Mouse (Mus musculus) forebrain, embryonic 16.5 days (tissue): Measurements from ENCODE around the gene Poglut1. TPM values are rescaled to one million over a fixed set of nuclear protein-coding genes. Genes with fewer than 3 reads are reported as not detected.
A peak's percentile ranks its signal among the peaks of the same experiment; 100 is the strongest.

Source experiments
- ATAC-seq: fragments of 200-750 bp; cut with Nextera tagmentation; 2 replicates; pipeline ENCODE4 v1.8.0; 2017; ENCODE audit warnings: mild to moderate bottlenecking, moderate library complexity
- H3K27ac ChIP-seq: fragments of 300-500 bp; sonication (generic); 2 replicates; pipeline ENCODE4 v1.5.1; 2014; ENCODE audit warnings: low read length, control low read depth
- H3K27me3 ChIP-seq: fragments of 300-500 bp; sonication (generic); replicated peaks from 2 replicates; pipeline ENCODE4 v1.6.1; 2014; ENCODE audit warnings: low read length; ENCODE audit not compliant: control insufficient read depth, insufficient read depth
- H3K36me3 ChIP-seq: fragments of 300-500 bp; sonication (generic); 2 replicates; pipeline ENCODE4 v1.6.1; 2014; ENCODE audit not compliant: control insufficient read depth, insufficient read depth
- H3K4me1 ChIP-seq: fragments of 300-500 bp; sonication (generic); replicated peaks from 2 replicates; pipeline ENCODE4 v1.6.1; 2014; ENCODE audit warnings: low read length; ENCODE audit not compliant: control insufficient read depth, insufficient read depth
- H3K4me2 ChIP-seq: fragments of 300-500 bp; sonication (generic); 2 replicates; pipeline ENCODE4 v1.6.1; 2014; ENCODE audit warnings: mild to moderate bottlenecking, low read length, control low read depth
- H3K4me3 ChIP-seq: fragments of 300-500 bp; sonication (generic); replicated peaks from 2 replicates; pipeline ENCODE4 v1.5.1; 2014; ENCODE audit warnings: mild to moderate bottlenecking, low read length, control low read depth
- H3K9ac ChIP-seq: fragments of 300-500 bp; sonication (generic); replicated peaks from 2 replicates; pipeline ENCODE4 v1.6.1; 2014; ENCODE audit warnings: low read depth, low read length, control low read depth
- H3K9me3 ChIP-seq: fragments of 300-500 bp; sonication (generic); 2 replicates; pipeline ENCODE4 v1.6.1; 2016; ENCODE audit warnings: low read length; ENCODE audit not compliant: control insufficient read depth
- WGBS: fragments of 180-500 bp; shearing (Covaris S2); extraction: QIAGEN DNeasy Blood & Tissue Kit; methylation state at CpG from one replicate; pipeline ENCODE4 v1.1.7; 2014; 5-methylcytosine and 5-hydroxymethylcytosine counted together
- polyA plus RNA-seq: library from polyadenylated mRNA; unstranded; fragments of >200 nt; fragmentation: Nextera tagmentation; extraction: Ambion mirVana; gene quantifications from 2 replicates; pipeline ENCODE4 v1.2.1, GENCODE M21; 2015

Gene Poglut1
- polyA plus RNA-seq, 1 experiment from 2014 or later: 66.0 TPM

DNA sequence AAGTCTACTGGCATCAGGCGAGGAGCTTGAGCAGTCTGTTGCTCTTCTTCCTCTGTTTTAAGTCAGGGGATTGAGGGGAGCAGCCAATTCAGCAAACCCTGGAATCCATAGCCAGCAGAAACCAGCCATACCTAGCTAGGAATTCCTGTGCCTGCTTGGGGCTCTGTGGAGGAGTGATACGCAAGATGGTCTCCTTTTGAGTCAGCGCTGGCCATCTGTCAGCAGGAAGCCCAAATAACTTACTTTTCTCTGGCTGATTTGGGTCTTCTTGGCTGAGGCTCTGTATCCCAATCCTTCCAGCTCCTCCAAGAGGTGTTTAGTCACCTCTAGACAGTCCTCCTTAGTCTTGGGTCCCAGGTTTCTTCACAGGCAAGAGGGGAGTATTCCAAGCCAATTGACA lies 5.9 kb upstream of the Poglut1 start:
- H3K9me3 ChIP-seq: no peaks in the 10 kb centered on the region
- 90% methylated on average over 3 of the region's 3 CpGs for WGBS

DNA sequence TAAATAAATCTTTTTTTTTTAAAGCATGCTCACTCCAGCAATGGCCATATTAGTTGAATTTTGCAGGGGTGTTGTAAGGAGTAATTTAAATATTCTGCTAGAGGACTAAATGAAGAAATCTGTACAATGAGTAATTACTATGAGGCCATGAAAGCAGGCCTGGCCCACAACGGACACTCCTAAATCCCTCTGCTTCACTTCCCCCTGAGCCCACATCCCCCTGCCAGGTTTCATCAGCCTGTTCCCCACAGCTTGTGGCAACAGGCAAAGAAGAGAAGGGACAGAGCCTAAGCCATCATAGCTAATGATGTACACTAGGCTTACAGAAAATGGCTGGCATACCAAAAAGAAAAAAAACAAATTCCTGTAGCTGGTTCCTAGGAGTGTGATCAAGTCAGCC lies 2.1 kb downstream of the Poglut1 start:
- H3K27ac ChIP-seq: no peak overlapping the region
- 74% methylated on average over 1 of the region's 1 CpGs for WGBS
- H3K36me3 ChIP-seq: 0 out of 2 replicates have a peak, but pooled peaks cover 2% of the 10 kb centered on the region
- no peak overlapping the region for H3K4me3 ChIP-seq
- peak overlapping the region; percentile 79; the same call in 1 of the 2 replicates for H3K4me2 ChIP-seq
- ATAC-seq: no peak
- H3K9me3 ChIP-seq: no peaks in the 10 kb centered on the region
- H3K4me1 ChIP-seq: peaks cover 16% of the 10 kb centered on the region
- no peak overlapping the region for H3K9ac ChIP-seq
- no peaks in the 10 kb centered on the region for H3K27me3 ChIP-seq

More for the DNA sequence above, 5.9 kb upstream of the Poglut1 start:
- peaks cover 26% of the 10 kb centered on the region for H3K27me3 ChIP-seq
- ATAC-seq: no peak
- H3K27ac ChIP-seq: no peak overlapping the region
- H3K4me2 ChIP-seq: no peak overlapping the region
- H3K4me3 ChIP-seq: no peak overlapping the region
- H3K9ac ChIP-seq: no peak overlapping the region
- H3K4me1 ChIP-seq: no peaks in the 10 kb centered on the region
- H3K36me3 ChIP-seq: no peaks in the 10 kb centered on the region

DNA sequence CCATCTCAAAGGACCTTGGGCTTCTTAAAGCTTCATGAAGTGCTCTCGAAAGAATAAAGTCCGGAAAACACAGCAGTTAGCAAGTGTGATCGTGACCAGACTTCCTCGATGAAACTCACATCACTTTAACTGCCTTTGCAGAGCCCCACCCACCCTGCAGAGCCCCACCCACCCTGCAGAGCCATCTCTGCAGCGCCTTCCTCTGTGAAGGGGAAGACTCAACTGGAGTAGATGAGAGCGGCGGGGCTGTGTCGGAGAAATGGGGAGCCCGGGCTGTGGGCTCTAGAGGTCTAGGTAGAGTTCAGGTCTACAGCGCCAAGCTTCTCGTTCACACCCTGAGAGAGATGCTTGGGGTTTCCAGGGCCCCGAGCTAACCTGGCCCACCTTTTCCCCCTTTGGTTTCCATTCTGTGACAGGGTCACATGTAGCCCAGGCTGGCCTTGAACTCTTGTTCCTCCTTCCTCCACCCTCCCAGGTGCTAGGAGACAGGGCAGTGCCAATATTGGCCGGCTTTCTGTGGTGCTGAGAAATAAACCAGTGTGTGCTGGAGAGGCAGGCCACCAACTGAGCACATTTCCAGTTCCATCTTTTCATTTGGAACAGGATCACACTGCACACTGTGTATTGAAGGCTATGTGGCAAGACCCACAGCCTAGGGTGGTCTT lies 11.2 kb downstream of the Poglut1 start:
- no peak overlapping the region for H3K27ac ChIP-seq
- H3K9me3 ChIP-seq: no peaks in the 10 kb centered on the region
- no peak overlapping the region for H3K9ac ChIP-seq
- ATAC-seq: no peak
- H3K4me3 ChIP-seq: no peak overlapping the region
- H3K27me3 ChIP-seq: no peaks in the 10 kb centered on the region
- H3K4me2 ChIP-seq: no peak overlapping the region
- no peaks in the 10 kb centered on the region for H3K4me1 ChIP-seq
- WGBS: 93% methylated on average over 13 of the region's 13 CpGs
- H3K36me3 ChIP-seq: peaks cover 34% of the 10 kb centered on the region

DNA sequence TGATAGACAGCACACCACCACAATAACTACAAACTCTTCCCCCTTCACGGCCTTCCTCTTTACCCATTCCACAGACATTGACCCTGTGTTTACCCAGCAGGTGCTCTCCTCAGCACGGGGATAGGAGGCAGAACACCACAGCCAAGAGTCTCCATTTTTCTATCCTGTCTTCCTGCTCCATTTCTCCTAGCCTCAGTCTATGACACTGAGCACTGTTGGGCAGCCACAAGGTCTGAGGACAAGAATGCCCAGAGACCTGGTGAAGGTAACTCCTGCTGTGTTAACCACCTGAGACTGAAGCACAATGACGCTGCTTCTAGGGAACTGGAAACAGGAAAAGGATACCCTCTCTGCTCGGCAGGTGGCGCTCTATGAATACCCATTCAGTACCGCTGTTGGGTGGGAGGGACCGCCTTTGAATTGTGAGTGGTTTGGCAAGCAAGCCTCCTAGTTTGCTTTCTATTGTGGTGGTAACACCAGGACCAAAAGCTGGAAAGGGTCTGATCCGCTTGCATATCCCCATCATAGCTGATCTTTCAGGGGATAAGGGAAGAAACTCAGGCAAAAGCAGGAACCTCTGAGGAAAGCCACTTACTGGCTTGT lies 13.4 kb downstream of the Poglut1 start:
- WGBS: 42% methylated on average over 8 of the region's 8 CpGs

DNA sequence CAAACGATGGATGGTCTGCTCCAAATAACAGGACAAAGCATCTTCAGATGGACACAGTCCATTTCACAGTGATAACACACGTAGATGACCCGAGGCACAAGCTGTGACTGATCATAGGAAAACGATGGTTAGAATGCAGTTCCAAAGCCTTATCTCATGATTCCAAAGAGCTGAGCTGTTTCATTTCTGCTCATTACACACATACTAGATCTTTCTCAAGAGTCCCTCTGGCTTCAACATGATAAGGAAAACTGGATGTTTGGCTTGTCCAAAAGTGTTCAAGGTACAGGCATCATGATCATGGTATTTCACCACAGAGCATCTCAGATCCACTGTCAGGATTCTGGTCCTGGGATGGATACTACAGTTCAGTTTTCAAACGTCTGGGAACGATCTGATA lies 23.8 kb downstream of the Poglut1 start:
- no peak for ATAC-seq
- Histone ChIP-seq H3K27ac (no peak overlapping the region), H3K36me3 (peaks cover 37% of the 10 kb centered on the region), H3K27me3 (no peaks in the 10 kb centered on the region), H3K9me3 (no peaks in the 10 kb centered on the region), H3K4me2 (no peak overlapping the region), H3K4me3 (no peak overlapping the region), H3K9ac (no peak overlapping the region), H3K4me1 (peaks cover 9% of the 10 kb centered on the region)
- WGBS: 92% methylated on average over 6 of the region's 6 CpGs

More for the DNA sequence above, 13.4 kb downstream of the Poglut1 start:
- Histone ChIP-seq H3K9me3 (no peaks in the 10 kb centered on the region), H3K27ac (no peak overlapping the region), H3K9ac (no peak overlapping the region), H3K4me2 (no peak overlapping the region), H3K4me3 (no peak overlapping the region), H3K36me3 (peaks cover 33% of the 10 kb centered on the region), H3K4me1 (no peaks in the 10 kb centered on the region), H3K27me3 (no peaks in the 10 kb centered on the region)
- ATAC-seq: peak; percentile 67

DNA sequence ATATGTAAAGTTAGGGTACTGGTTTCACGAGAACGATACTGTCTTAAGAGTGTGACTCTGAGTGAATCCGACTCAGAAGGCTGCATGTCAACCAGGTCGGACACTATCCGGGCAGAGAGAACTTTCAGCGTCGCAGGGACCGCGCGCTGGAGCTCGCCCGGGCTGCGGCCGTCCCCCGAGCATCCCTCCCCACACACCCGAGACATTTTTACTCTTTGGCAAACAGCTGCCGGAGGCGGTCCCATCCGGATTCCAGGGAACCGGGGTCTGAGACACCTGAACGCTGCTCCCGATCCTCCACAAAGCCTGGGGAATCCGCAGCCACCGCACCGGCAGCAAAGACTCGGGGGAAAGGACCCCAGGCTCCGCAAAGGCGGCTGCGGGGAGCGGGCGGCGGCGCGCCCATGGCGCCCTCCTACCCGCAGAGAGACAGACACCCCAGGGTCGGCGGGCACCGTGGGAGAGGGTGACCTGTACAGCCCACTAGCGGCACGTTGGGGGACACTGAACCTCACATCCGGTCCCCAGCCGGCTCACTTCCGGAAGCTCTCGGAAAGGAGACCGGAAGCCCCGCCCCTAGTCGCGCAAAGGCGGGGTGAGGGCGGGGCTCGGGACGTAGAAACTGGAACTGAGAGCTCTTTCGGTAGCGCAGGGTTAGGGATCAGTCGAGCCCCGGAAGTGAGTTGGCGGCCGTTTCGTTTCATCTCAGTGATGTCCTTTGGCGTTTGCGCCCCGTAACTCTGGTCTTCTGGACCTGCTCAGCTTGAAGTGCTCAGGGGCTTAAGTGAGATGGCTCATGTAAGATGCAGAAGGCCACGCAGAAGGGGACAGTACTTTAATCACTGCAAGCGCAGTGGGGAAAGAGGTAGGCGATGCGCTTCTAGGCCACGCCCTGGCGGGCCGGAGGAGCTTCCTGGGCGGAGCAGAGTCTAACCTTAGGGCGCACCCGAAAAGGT lies 27.7 kb downstream of the Poglut1 start, which contains the start of gene Timmdc1:
Gene Timmdc1 (minus strand): TSS at position 535 of the 956 bp plus-strand sequence.
- H3K27me3 ChIP-seq: no peaks in the 10 kb centered on the region
- H3K4me3 ChIP-seq: peak within 1 kb of the TSS; percentile 76
- under 1% methylated on average over 73 of the region's 73 CpGs for WGBS
- H3K4me2 ChIP-seq: peak within 1 kb of the TSS; percentile 71
- peaks cover 9% of the 10 kb centered on the region for H3K4me1 ChIP-seq
- peaks cover 26% of the 10 kb centered on the region for H3K36me3 ChIP-seq
- H3K9me3 ChIP-seq: no peaks in the 10 kb centered on the region
- H3K9ac ChIP-seq: peak within 1 kb of the TSS; percentile 87
- peak; percentile 99 for ATAC-seq
- H3K27ac ChIP-seq: peak within 1 kb of the TSS; percentile 90

DNA sequence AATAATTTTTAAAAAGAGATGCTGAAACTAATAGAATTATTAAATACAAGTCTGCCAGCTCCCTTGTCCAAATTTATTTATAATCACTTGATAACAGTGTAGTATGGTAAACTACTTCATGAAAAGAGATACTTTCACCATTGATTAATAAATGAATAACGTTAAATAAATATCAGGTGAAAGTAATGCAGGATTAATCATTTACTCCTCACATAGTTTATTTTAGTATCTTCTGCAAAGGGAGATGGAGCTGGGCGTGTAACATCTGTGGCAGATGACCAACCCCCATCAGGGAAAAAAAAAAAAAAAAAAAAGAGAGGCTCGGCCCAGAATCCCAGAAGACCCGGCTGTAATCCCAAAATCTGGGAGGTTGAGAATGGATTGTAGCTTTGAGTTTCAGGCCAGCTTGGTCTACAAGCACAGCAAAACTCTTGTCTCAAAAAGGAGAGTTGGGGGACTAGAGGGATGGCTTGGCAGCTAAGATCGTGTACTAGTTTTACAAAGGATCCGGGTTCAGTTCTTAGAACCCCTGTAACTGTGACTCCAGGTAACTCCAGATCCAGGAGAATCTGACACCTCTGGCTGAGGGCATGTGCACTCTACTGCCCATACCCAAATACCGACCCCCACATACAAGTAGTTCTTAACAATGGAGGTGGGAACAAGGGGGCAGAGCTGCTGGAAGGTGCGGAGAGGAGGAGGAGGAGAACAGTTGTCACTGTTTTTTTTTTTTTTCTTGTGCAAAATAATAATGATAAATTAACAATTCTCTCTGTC lies 28.7 kb downstream of the Poglut1 start:
- Histone ChIP-seq H3K9me3 (no peaks in the 10 kb centered on the region), H3K27ac (no peak overlapping the region), H3K4me2 (peak overlapping the region; percentile 69), H3K27me3 (no peaks in the 10 kb centered on the region), H3K4me3 (peak overlapping the region; percentile 76), H3K36me3 (peaks cover 20% of the 10 kb centered on the region), H3K9ac (peak overlapping the region; percentile 48), H3K4me1 (peaks cover 9% of the 10 kb centered on the region)
- no peak for ATAC-seq
- WGBS: 33% methylated on average over 8 of the region's 8 CpGs

DNA sequence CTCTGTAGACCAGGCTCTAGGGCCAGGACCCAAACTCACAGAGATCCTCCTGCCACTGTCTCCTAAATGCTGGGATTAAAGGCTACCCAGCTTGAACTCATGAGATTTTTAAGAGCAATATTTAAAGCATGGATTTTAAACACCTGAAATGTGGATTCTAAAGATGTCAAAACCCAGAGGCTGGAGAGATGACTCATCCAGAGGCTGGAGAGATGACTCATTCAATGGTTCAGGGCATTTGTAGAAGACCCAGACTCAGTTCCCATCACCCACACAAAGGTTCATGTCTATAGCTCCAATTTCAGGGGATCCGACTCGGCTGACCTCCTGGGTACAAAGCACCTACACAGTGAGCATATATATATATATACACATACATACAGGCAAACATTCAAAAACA lies 30.9 kb downstream of the Poglut1 start:
- ATAC-seq: no peak
- Histone ChIP-seq H3K36me3 (0 out of 2 replicates have a peak, but pooled peaks cover 3% of the 10 kb centered on the region), H3K27me3 (no peaks in the 10 kb centered on the region), H3K4me3 (no peak overlapping the region), H3K9me3 (no peaks in the 10 kb centered on the region), H3K4me2 (no peak overlapping the region), H3K9ac (no peak overlapping the region), H3K4me1 (peaks cover 9% of the 10 kb centered on the region), H3K27ac (no peak overlapping the region)
- 98% methylated on average over 2 of the region's 2 CpGs for WGBS
